Mouse (Mus musculus): ENCODE data around the gene Supt20.

DNA sequence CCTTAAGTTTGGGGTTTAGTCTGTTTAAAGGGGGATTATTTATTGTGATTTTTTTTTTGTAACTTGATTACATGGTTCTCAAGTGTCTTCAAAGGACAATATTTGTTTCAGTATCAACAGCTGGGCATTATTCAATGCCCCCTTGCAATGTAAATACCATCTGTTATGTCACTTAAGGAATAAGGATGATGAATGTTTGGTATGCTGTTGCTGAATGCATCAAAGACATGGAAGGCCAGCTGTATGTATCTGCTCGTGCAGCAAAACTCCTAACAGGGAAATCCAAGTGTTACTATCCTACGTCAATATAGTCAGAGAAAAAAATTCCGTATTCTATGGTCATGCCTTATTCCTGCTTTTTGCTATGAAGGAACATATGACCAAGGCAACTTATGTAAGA is 24.5 kb upstream of the Supt20 start:
- TF ChIP-seq CTCF (conservative IDR thresholded peaks at IDR 0.05; ENCODE audit: low read length) (no peak), NANOG (IDR thresholded peaks at IDR 0.05; ENCODE audit: borderline replicate concordance, low read length) (no peak), POU5F1 (IDR thresholded peaks at IDR 0.05; ENCODE audit: borderline replicate concordance, low read length) (no peak)

Measured in E14TG2a.4 (cell line).